Mouse (Mus musculus) brain, embryonic 14.5 days (tissue): ENCODE measurements at regions not wholly inside any gene's neighbourhood (a gene's known extent, or its start where the extent isn't known, plus 50 kb on each side); places are given as distances from the start of the nearest gene placed in this dataset.

Source experiments
- CTCF ChIP-seq: fragments of 200-500 bp; IDR thresholded peaks from 2 replicates; pipeline ENCODE4 v1.5.1; 2012; ENCODE audit warnings: inconsistent platforms, mild to moderate bottlenecking, moderate library complexity, borderline replicate concordance; ENCODE audit not compliant: insufficient read depth, insufficient read length; ENCODE audit errors: extremely low read depth
- POLR2A ChIP-seq: fragments of 200-500 bp; IDR thresholded peaks from 2 replicates; pipeline ENCODE4 v1.6.1; 2012; ENCODE audit warnings: mild to moderate bottlenecking, inconsistent platforms, borderline replicate concordance; ENCODE audit not compliant: poor library complexity, insufficient read depth, insufficient read length, severe bottlenecking; ENCODE audit errors: extremely low read depth

DNA sequence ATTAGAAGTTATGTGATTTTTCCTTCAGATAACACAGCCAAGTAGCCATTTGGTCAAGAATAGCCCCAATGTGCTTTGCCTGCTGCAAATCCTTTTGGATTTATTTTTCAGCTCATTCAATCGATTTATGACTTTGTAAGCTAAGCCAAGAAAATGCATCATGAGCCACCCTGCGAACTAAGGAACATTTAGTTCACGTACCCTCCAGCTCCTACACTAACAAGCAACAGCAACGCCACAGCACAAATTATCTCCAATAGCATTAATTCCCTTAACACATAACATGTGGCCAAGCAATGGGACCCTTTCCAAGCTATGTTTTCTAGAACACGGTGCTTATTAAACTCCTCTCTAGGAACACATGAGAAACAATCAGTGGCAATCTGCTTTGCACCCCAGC is 392.4 kb upstream of the Intu start:
- TF ChIP-seq POLR2A = no peak
- no peak for TF ChIP-seq CTCF
